Mouse (Mus musculus) spleen, adult 2 months (tissue): ENCODE measurements around the gene Fzd2.

ENCODE experiments used
- CTCF ChIP-seq: fragments of 200-500 bp; IDR thresholded peaks from 2 replicates; pipeline ENCODE4 v1.5.1; 2011; ENCODE audit warnings: mild to moderate bottlenecking, inconsistent platforms; ENCODE audit not compliant: insufficient read depth, insufficient read length, insufficient replicate concordance; ENCODE audit errors: extremely low read depth
- POLR2A ChIP-seq: fragments of 200-500 bp; IDR thresholded peaks from 2 replicates; pipeline ENCODE4 v1.6.1; 2011; ENCODE audit warnings: low read depth, low read length, inconsistent platforms

DNA sequence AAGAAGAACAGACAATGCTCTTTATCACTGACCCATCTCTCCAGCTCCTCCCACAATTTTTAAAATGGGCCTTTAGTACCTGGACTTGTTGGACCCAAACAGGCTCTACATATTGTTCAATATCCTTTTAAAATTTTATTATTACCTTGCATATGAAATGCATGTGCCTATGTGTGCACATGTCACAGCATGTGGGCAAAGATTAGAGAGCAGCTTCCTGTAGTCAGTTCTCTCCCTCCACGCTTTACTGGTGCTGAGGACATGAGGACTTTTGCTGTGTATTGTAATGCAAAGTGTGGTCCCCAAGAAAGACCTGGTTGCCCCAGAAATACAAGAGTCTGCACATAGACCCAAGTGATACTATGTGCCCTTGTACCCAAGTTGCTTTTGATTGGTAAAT is 29.2 kb upstream of the Fzd2 start:
- TF ChIP-seq CTCF (no peak), POLR2A (no peak)
